Mouse (Mus musculus) hindbrain, postnatal 0 days (tissue): ENCODE data around the gene Ttc28. TPM values are rescaled to one million over a fixed set of nuclear protein-coding genes. Genes with fewer than 3 reads are reported as not detected.

ENCODE experiments used
- ATAC-seq: fragments of 200-750 bp; cut with Nextera tagmentation; 2 replicates; pipeline ENCODE4 v1.8.0; 2017; ENCODE audit warnings: mild to moderate bottlenecking, moderate TSS enrichment, moderate library complexity
- DNase-seq: peaks from one replicate; pipeline ENCODE4 v3.0.0-alpha.2; 2015; ENCODE audit warnings: low spot score
- H3K27ac ChIP-seq: fragments of 300-500 bp; sonication (generic); 2 replicates; pipeline ENCODE4 v1.5.1; 2014; ENCODE audit warnings: mild to moderate bottlenecking
- H3K27me3 ChIP-seq: fragments of 300-500 bp; sonication (generic); 2 replicates; pipeline ENCODE4 v1.6.1; 2014; ENCODE audit warnings: low read length, mixed read lengths; ENCODE audit not compliant: insufficient read depth
- H3K36me3 ChIP-seq: fragments of 300-500 bp; sonication (generic); 2 replicates; pipeline ENCODE4 v1.6.1; 2014; ENCODE audit warnings: low read length, mixed read lengths; ENCODE audit not compliant: insufficient read depth
- H3K4me1 ChIP-seq: fragments of 300-500 bp; sonication (generic); 2 replicates; pipeline ENCODE4 v1.6.1; 2014; ENCODE audit warnings: antibody characterized with exemption, low read length, mixed read lengths; ENCODE audit not compliant: insufficient read depth
- H3K4me2 ChIP-seq: fragments of 300-500 bp; sonication (generic); 2 replicates; pipeline ENCODE4 v1.6.1; 2014; ENCODE audit warnings: low read depth, mild to moderate bottlenecking, low read length, moderate library complexity, mixed read lengths
- H3K4me3 ChIP-seq: fragments of 300-500 bp; sonication (generic); 2 replicates; pipeline ENCODE4 v1.5.1; 2014; ENCODE audit warnings: low read length
- H3K9ac ChIP-seq: fragments of 300-500 bp; sonication (generic); replicated peaks from 2 replicates; pipeline ENCODE4 v1.6.1; 2014; ENCODE audit warnings: mild to moderate bottlenecking, low read length, moderate library complexity, mixed read lengths
- H3K9me3 ChIP-seq: fragments of 300-500 bp; sonication (generic); 2 replicates; pipeline ENCODE4 v1.6.1; 2016; ENCODE audit warnings: low read length, mixed read lengths
- CTCF ChIP-seq: IDR thresholded peaks from 2 replicates; pipeline ENCODE4 v1.5.1; 2016; ENCODE audit warnings: antibody characterized with exemption, control low read depth, low read depth
- WGBS: fragments of 180-500 bp; shearing (Covaris S2); extraction: QIAGEN DNeasy Blood & Tissue Kit; methylation state at CpG from one replicate; pipeline ENCODE4 v1.1.7; 2014; 5-methylcytosine and 5-hydroxymethylcytosine counted together
- polyA plus RNA-seq: library from polyadenylated mRNA; unstranded; fragments of >200 nt; fragmentation: Nextera tagmentation; extraction: Ambion mirVana; gene quantifications from 2 replicates; pipeline ENCODE4 v1.2.1, GENCODE M21; 2015
- total RNA-seq: library from RNA; depleted of rRNA; stranded (reverse); fragments of >200 nt; gene quantifications from 2 replicates; pipeline ENCODE4 v1.2.3, GENCODE M21; 2014

Gene Ttc28
- total and polyA plus RNA-seq, 2 experiments from 2014 or later: 11.1 to 49.8 TPM

DNA sequence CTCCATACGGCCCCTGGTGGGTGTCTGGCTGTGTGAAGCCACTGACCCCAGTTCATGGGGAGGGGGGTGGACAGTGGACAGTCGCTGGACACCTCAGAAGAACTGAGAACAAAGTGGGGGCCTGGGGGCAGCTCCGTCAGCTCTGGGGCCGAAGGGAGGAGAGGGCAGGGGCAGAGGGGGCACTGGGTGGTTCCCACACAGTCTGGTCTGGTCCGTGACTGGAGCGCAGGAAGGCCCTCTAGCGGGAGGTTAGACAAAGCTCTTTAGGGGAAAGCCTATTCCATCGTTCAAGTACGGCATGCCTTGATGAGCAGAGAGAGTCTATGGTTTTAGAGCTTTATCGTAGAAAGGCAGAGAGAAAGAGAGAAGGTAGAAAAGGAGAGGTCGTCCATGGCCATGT is 307.0 kb downstream of the Ttc28 start:
- Histone ChIP-seq H3K4me1 (no peaks in the 10 kb centered on the region; the same call in 1 of the 2 replicates), H3K4me3 (no peak overlapping the region), H3K36me3 (no peaks in the 10 kb centered on the region; the same call in 1 of the 2 replicates), H3K27me3 (no peaks in the 10 kb centered on the region), H3K9me3 (no peaks in the 10 kb centered on the region), H3K4me2 (no peak overlapping the region), H3K9ac (no peak overlapping the region), H3K27ac (no peak overlapping the region)
- TF ChIP-seq CTCF: peak; percentile 54
- ATAC-seq: 0 out of 2 replicates have a peak, but pooled peaks have one; percentile 52
- no peak for DNase-seq
- WGBS: 44% methylated on average over 11 of the region's 11 CpGs

DNA sequence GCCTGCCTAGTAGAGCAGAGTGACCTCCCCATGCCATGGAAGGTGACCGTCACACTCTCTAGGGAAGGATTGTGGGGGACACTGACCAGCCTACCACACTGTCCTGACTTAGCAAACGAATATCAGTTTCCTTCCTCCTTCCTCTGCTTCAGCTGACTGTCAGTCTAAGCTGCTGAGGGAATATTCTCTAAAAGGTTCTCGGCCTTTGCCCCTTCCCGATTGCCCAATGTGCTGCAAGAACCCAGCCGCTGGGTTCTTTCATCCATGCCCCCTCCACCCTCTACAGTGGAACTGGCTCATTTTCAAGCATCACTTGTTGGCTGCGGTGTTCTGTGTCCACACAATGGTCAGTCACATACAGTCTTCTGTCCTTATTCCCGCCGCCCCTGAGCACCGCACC is 312.4 kb downstream of the Ttc28 start:
- Histone ChIP-seq H3K27me3 (no peaks in the 10 kb centered on the region), H3K4me1 (peaks cover 14% of the 10 kb centered on the region), H3K36me3 (no peaks in the 10 kb centered on the region), H3K9ac (no peak overlapping the region), H3K27ac (no peak overlapping the region), H3K9me3 (no peaks in the 10 kb centered on the region), H3K4me2 (no peak overlapping the region), H3K4me3 (no peak overlapping the region)
- WGBS: 82% methylated on average over 9 of the region's 9 CpGs
- ATAC-seq (no peak), DNase-seq (no peak)
- TF ChIP-seq CTCF: no peak

GRCm38 (mm10) chr5:111194829-111195228 is 315.2 kb downstream of the Ttc28 start:
- Histone ChIP-seq H3K36me3 (no peaks in the 10 kb centered on the region), H3K27me3 (no peaks in the 10 kb centered on the region), H3K9ac (no peak overlapping the region), H3K27ac (0 out of 2 replicates have a peak overlapping the region, but pooled peaks have one; percentile 36), H3K4me2 (no peak overlapping the region), H3K4me1 (peaks cover 18% of the 10 kb centered on the region), H3K9me3 (no peaks in the 10 kb centered on the region), H3K4me3 (no peak overlapping the region)
- no peak for TF ChIP-seq CTCF
- 41% methylated on average over 2 of the region's 2 CpGs for WGBS
- DNase-seq (no peak), ATAC-seq (no peak)

- Histone ChIP-seq H3K4me1 (peaks cover 23% of the 10 kb centered on the region), H3K4me3 (no peak overlapping the region), H3K27me3 (no peaks in the 10 kb centered on the region), H3K9me3 (no peaks in the 10 kb centered on the region), H3K4me2 (no peak overlapping the region), H3K9ac (no peak overlapping the region), H3K36me3 (no peaks in the 10 kb centered on the region), H3K27ac (peak overlapping the region; percentile 48)
- peak; percentile 52 for ATAC-seq
- WGBS: 45% methylated on average over 11 of the region's 11 CpGs
- DNase-seq: peak; percentile 73
- TF ChIP-seq CTCF: no peak
Measured at GRCm38 (mm10) chr5:111195488-111196485, 316.2 kb downstream of the Ttc28 start.

GRCm38 (mm10) chr5:111197727-111198126 is 318.1 kb downstream of the Ttc28 start:
- no peak overlapping the region for H3K27ac ChIP-seq
- DNase-seq: peak; percentile 71
- no peak overlapping the region for H3K4me3 ChIP-seq
- H3K4me1 ChIP-seq: peaks cover 36% of the 10 kb centered on the region
- no peaks in the 10 kb centered on the region for H3K36me3 ChIP-seq
- no peak for ATAC-seq
- 54% methylated on average over 15 of the region's 15 CpGs for WGBS
- no peak overlapping the region for H3K9ac ChIP-seq
- H3K9me3 ChIP-seq: no peaks in the 10 kb centered on the region
- TF ChIP-seq CTCF: no peak
- no peaks in the 10 kb centered on the region for H3K27me3 ChIP-seq
- H3K4me2 ChIP-seq: no peak overlapping the region

DNA sequence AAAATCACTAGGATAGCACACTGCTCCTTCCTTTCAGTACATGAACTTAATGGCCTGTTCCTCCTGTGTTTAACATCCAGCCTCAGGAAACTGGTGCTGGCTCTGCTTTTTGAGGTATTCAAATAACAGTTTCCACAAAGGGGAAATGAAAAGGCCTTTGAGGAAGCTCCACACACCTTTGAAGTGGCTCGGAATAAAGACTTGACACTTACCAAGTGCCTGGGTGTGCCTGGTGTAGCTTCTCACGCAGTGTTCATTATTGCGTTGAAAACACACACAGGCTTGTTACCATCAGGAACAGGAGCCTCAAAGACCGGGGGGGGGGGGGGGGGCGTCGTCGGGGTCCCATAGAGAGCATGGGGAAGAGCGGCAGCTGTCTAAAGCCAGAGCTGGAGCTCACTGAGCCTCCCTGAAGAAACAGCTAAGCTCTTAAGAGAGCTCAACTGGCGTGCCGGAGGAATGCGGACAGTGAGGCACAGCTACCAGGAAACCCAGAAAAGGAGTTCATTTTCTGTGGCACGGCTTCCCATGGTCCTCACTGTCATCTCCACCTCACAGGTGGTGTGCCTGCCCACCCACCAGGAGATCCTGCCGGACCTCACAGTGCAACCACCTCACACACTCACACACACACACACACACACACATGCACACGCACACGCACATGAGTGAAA is 320.7 kb downstream of the Ttc28 start:
- TF ChIP-seq CTCF: no peak
- Histone ChIP-seq H3K27ac (peak overlapping the region; percentile 65; the same call in 1 of the 2 replicates), H3K27me3 (no peaks in the 10 kb centered on the region), H3K4me2 (no peak overlapping the region), H3K9me3 (no peaks in the 10 kb centered on the region), H3K36me3 (no peaks in the 10 kb centered on the region), H3K4me3 (no peak overlapping the region), H3K9ac (no peak overlapping the region), H3K4me1 (peaks cover 32% of the 10 kb centered on the region)
- no peak for DNase-seq
- 34% methylated on average over 15 of the region's 15 CpGs for whole genome bisulfite sequencing
- no peak for ATAC-seq
